Mouse (Mus musculus) embryonic facial prominence, embryonic 14.5 days (tissue): ENCODE measurements at regions not wholly inside any gene's neighbourhood (a gene's known extent, or its start where the extent isn't known, plus 50 kb on each side); places are given as distances from the start of the nearest gene placed in this dataset.

Source experiments
- ATAC-seq: fragments of 200-750 bp; cut with Nextera tagmentation; 2 replicates; pipeline ENCODE4 v1.8.0; 2017; ENCODE audit warnings: low read depth, moderate number of reproducible peaks, moderate TSS enrichment
- DNase-seq: peaks from one replicate; pipeline ENCODE4 v3.0.0-alpha.2; 2015; ENCODE audit warnings: low spot score
- H3K27ac ChIP-seq: fragments of 300-500 bp; sonication (generic); replicated peaks from 2 replicates; pipeline ENCODE4 v1.5.1; 2014; ENCODE audit warnings: low read depth, mild to moderate bottlenecking, low read length, moderate library complexity
- H3K27me3 ChIP-seq: fragments of 300-500 bp; sonication (generic); replicated peaks from 2 replicates; pipeline ENCODE4 v1.6.1; 2014; ENCODE audit warnings: low read length; ENCODE audit not compliant: control insufficient read depth, insufficient read depth
- H3K36me3 ChIP-seq: fragments of 300-500 bp; sonication (generic); 2 replicates; pipeline ENCODE4 v1.6.1; 2014; ENCODE audit warnings: low read length, mixed read lengths; ENCODE audit not compliant: control insufficient read depth, insufficient read depth
- H3K4me1 ChIP-seq: fragments of 300-500 bp; sonication (generic); 2 replicates; pipeline ENCODE4 v1.6.1; 2014; ENCODE audit warnings: antibody characterized with exemption, low read length; ENCODE audit not compliant: control insufficient read depth, insufficient read depth
- H3K4me2 ChIP-seq: fragments of 300-500 bp; sonication (generic); 2 replicates; pipeline ENCODE4 v1.6.1; 2014; ENCODE audit warnings: low read depth, mild to moderate bottlenecking, low read length, moderate library complexity, mixed read lengths
- H3K4me3 ChIP-seq: fragments of 300-500 bp; sonication (generic); 2 replicates; pipeline ENCODE4 v1.5.1; 2014; ENCODE audit warnings: low read depth, mild to moderate bottlenecking, low read length
- H3K9ac ChIP-seq: fragments of 300-500 bp; sonication (generic); 2 replicates; pipeline ENCODE4 v1.6.1; 2014; ENCODE audit warnings: low read depth, mild to moderate bottlenecking, low read length, moderate library complexity, mixed read lengths
- H3K9me3 ChIP-seq: fragments of 300-500 bp; sonication (generic); 2 replicates; pipeline ENCODE4 v1.6.1; 2016; ENCODE audit warnings: low read length; ENCODE audit not compliant: control insufficient read depth
- WGBS: fragments of 180-500 bp; shearing (Covaris S2); extraction: QIAGEN DNeasy Blood & Tissue Kit; methylation state at CpG from one replicate; pipeline ENCODE4 v1.1.7; 2014; 5-methylcytosine and 5-hydroxymethylcytosine counted together

DNA sequence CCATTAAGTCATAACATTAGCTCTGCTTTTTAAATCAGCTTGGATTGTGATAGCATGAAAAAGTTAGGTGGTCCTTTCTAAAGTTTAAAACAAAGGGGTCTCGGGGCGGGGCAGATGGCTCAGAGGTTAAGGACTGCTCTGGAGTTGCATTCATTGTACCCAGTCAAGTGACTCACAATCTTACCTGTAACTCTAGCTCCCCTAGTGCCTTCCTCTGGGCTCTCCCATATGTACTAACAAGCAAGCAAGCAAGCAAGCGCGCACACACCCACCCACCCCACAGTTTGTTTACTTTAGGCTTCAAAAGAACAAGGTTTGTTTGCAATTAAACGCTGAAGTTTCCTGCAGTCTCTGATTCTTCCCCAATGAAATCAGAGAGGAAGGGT, 112.8 kb downstream of the Amer2 start:
- peak overlapping the region; percentile 38; the same call in 1 of the 2 replicates for H3K9ac ChIP-seq
- WGBS, result 2% methylated on average over 5 of the region's 5 CpGs

GRCm38 (mm10) chr14:60486278-60486935, 113.3 kb downstream of the Amer2 start:
- DNase-seq (peak; percentile 46), ATAC-seq (peak; percentile 60)
- 2% methylated on average over 8 of the region's 9 CpGs for WGBS

More for the DNA sequence above, 112.8 kb downstream of the Amer2 start:
- peaks cover 11% of the 10 kb centered on the region; the same call in 1 of the 2 replicates for H3K27me3 ChIP-seq
- peak overlapping the region; percentile 73 for H3K4me2 ChIP-seq
- H3K36me3 ChIP-seq, result no peaks in the 10 kb centered on the region
- DNase-seq, result peak; percentile 69
- H3K27ac ChIP-seq, result no peak overlapping the region; the same call in 1 of the 2 replicates
- peaks cover 16% of the 10 kb centered on the region; the same call in 1 of the 2 replicates for H3K4me1 ChIP-seq
- peaks cover 4% of the 10 kb centered on the region; the same call in 1 of the 2 replicates for H3K9me3 ChIP-seq
- ATAC-seq, result peak; percentile 88
- peak overlapping the region; percentile 42 for H3K4me3 ChIP-seq

DNA sequence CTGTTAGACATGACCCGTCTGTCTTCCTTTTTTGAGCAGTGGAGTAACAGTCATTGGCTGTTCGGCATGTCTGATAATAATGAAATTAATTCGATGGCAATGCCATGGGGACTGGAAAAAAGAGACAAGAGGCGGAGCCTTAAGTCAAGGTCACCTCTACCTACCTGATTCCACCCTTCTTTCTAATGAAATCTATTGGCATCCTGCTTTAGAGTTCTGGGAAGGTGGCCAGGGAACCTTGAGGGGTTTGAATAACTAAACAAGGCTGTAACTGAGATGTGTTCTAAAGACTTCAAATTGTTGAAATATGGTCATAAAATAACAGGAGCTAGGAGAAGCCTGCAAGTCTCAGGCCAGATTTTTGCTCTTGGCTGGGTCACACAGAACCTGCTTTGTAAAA, 116.1 kb downstream of the Amer2 start:
- no peak overlapping the region for H3K4me3 ChIP-seq
- no peak for ATAC-seq
- H3K4me1 ChIP-seq, result peaks cover 16% of the 10 kb centered on the region; the same call in 1 of the 2 replicates
- H3K27me3 ChIP-seq, result peaks cover 11% of the 10 kb centered on the region; the same call in 1 of the 2 replicates
- DNase-seq, result peak; percentile 40
- H3K27ac ChIP-seq, result no peak overlapping the region
- H3K36me3 ChIP-seq, result no peaks in the 10 kb centered on the region
- H3K9ac ChIP-seq, result no peak overlapping the region
- H3K9me3 ChIP-seq, result no peaks in the 10 kb centered on the region
- H3K4me2 ChIP-seq, result no peak overlapping the region; the same call in 1 of the 2 replicates
- 76% methylated on average over 4 of the region's 4 CpGs for WGBS

More at GRCm38 (mm10) chr14:60486278-60486935, 113.3 kb downstream of the Amer2 start:
- Histone ChIP-seq H3K4me1 (peaks cover 16% of the 10 kb centered on the region; the same call in 1 of the 2 replicates), H3K9me3 (peaks cover 4% of the 10 kb centered on the region; the same call in 1 of the 2 replicates), H3K9ac (no peak overlapping the region), H3K36me3 (no peaks in the 10 kb centered on the region), H3K27ac (no peak overlapping the region), H3K4me3 (peak overlapping the region; percentile 42), H3K4me2 (peak overlapping the region; percentile 73), H3K27me3 (peaks cover 11% of the 10 kb centered on the region; the same call in 1 of the 2 replicates)

GRCm38 (mm10) chr14:60490886-60491285, 117.8 kb downstream of the Amer2 start:
- peaks cover 9% of the 10 kb centered on the region; the same call in 1 of the 2 replicates for H3K4me1 ChIP-seq
- 92% methylated on average over 2 of the region's 2 CpGs for WGBS
- no peak for ATAC-seq

DNA sequence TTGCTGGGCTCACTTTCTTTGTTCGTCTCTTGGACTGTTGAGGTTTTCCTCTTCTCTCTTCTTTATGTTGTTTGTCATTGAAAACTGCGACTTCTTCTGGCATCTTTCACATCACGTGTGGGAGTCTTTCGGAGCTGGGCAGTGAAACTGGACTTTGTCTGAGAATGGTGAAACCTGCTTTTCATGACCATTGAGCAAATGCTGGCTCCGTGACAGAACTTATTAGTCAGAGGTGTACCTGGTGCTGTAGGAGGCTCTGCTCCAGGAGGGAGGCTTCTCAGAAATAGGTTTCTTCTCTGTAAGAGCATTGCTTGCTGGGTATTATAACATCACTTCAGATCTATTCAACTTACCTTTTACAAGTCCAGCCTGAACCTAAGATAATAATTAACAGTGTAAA, 122.4 kb downstream of the Amer2 start:
- H3K9ac ChIP-seq, result no peak overlapping the region
- DNase-seq (no peak), ATAC-seq (no peak)
- no peaks in the 10 kb centered on the region for H3K4me1 ChIP-seq
- 81% methylated on average over 5 of the region's 5 CpGs for WGBS
- H3K27me3 ChIP-seq, result no peaks in the 10 kb centered on the region
- no peaks in the 10 kb centered on the region for H3K9me3 ChIP-seq
- H3K4me3 ChIP-seq, result no peak overlapping the region
- no peak overlapping the region for H3K27ac ChIP-seq
- H3K4me2 ChIP-seq, result no peak overlapping the region
- H3K36me3 ChIP-seq, result no peaks in the 10 kb centered on the region

More at GRCm38 (mm10) chr14:60490886-60491285, 117.8 kb downstream of the Amer2 start:
- no peak for DNase-seq
- Histone ChIP-seq H3K9ac (no peak overlapping the region), H3K36me3 (no peaks in the 10 kb centered on the region), H3K27me3 (0 out of 2 replicates have a peak, but pooled peaks cover 2% of the 10 kb centered on the region), H3K4me2 (no peak overlapping the region), H3K27ac (no peak overlapping the region), H3K4me3 (no peak overlapping the region), H3K9me3 (no peaks in the 10 kb centered on the region)

DNA sequence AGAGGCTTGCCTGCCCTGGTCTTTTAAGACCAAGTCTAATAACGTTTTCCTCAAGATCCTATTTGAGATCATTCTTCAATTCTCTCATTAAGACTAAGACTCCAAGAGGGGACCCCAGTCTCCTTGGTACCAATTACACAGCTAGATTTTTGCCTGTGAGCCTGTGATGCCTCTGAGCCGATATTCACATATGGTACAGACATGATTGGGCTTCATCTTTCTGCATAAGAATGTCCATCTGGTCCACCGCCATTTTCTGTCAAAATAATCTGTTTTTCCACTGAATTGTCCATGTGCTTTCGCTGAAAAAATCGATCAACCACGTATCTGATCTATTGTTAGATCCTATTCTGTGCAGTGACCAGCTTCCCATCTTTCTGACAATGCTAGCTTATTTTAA, 129.5 kb downstream of the Amer2 start:
- DNase-seq, result no peak
- Histone ChIP-seq H3K36me3 (no peaks in the 10 kb centered on the region), H3K4me2 (no peak overlapping the region), H3K4me1 (no peaks in the 10 kb centered on the region), H3K9me3 (no peaks in the 10 kb centered on the region), H3K27ac (no peak overlapping the region), H3K4me3 (no peak overlapping the region), H3K27me3 (no peaks in the 10 kb centered on the region), H3K9ac (no peak overlapping the region)
- ATAC-seq, result no peak
- WGBS, result 78% methylated on average over 6 of the region's 6 CpGs

- H3K4me3 ChIP-seq, result no peak overlapping the region
- no peak overlapping the region for H3K4me2 ChIP-seq
Observed at GRCm38 (mm10) chr14:60505066-60505465, 128.7 kb upstream of the Spata13 start.

GRCm38 (mm10) chr14:60506296-60506695, 127.5 kb upstream of the Spata13 start:
- Histone ChIP-seq H3K27ac (no peak overlapping the region), H3K27me3 (no peaks in the 10 kb centered on the region), H3K4me3 (no peak overlapping the region), H3K9me3 (no peaks in the 10 kb centered on the region), H3K4me2 (no peak overlapping the region), H3K4me1 (no peaks in the 10 kb centered on the region), H3K9ac (no peak overlapping the region), H3K36me3 (no peaks in the 10 kb centered on the region)
- 61% methylated on average over 12 of the region's 12 CpGs for whole genome bisulfite sequencing
- DNase-seq (no peak), ATAC-seq (no peak)

More at GRCm38 (mm10) chr14:60505066-60505465, 128.7 kb upstream of the Spata13 start:
- H3K9ac ChIP-seq, result no peak overlapping the region
- WGBS, result 84% methylated on average over 6 of the region's 6 CpGs
- H3K4me1 ChIP-seq, result no peaks in the 10 kb centered on the region
- no peaks in the 10 kb centered on the region for H3K36me3 ChIP-seq
- H3K27ac ChIP-seq, result no peak overlapping the region
- ATAC-seq, result no peak
- no peaks in the 10 kb centered on the region for H3K27me3 ChIP-seq
- H3K9me3 ChIP-seq, result no peaks in the 10 kb centered on the region
- DNase-seq, result no peak

- Histone ChIP-seq H3K9me3 (no peaks in the 10 kb centered on the region), H3K27ac (no peak overlapping the region), H3K4me1 (no peaks in the 10 kb centered on the region), H3K4me2 (no peak overlapping the region), H3K27me3 (no peaks in the 10 kb centered on the region), H3K36me3 (no peaks in the 10 kb centered on the region), H3K9ac (no peak overlapping the region), H3K4me3 (no peak overlapping the region)
- ATAC-seq, result no peak
- DNase-seq, result peak; percentile 63
- 24% methylated on average over 8 of the region's 8 CpGs for WGBS
Observed at GRCm38 (mm10) chr14:60513560-60513959, 120.2 kb upstream of the Spata13 start.
